Mouse (Mus musculus) kidney, adult 2 months (tissue): ENCODE measurements around the gene Gm49380.

Experiments
- CTCF ChIP-seq: fragments of 200-500 bp; conservative IDR thresholded peaks from 2 replicates; pipeline ENCODE4 v1.5.1; 2011; ENCODE audit warnings: low read depth, mild to moderate bottlenecking, control low read depth, low read length, moderate library complexity, mixed read lengths; ENCODE audit not compliant: insufficient read depth, insufficient read length
- POLR2A ChIP-seq: fragments of 200-500 bp; IDR thresholded peaks from one replicate; pipeline ENCODE4 v1.6.1; 2011; ENCODE audit warnings: low read depth, low read length, control low read depth

DNA sequence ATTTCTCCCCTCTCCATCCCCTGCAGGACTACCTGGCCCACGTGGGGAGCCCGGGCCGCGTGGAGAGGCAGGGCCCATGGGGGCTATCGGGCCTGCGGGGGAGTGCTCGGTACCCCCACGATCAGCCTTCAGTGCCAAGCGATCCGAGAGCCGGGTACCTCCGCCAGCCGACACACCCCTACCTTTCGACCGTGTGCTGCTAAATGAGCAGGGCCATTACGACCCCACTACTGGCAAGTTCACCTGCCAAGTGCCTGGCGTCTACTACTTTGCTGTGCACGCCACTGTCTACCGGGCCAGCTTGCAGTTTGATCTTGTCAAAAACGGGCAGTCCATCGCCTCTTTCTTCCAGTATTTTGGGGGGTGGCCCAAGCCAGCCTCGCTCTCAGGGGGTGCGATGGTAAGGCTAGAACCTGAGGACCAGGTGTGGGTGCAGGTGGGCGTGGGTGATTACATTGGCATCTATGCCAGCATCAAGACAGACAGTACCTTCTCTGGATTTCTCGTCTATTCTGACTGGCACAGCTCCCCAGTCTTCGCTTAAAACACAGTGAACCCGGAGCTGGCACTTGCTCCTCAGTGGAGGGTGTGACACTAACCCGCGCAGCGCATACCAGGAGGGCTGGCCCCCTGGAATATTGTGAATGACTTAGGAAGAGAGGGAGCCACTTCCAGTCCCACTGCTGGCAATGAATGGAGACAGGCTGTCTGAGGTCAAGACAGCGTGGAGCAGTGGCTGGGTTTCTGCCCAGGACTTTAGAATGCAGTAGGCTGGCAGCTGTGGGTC, 4.8 kb downstream of the Gm49380 start:
- TF ChIP-seq POLR2A = no peak
- TF ChIP-seq CTCF = no peak
